Mouse (Mus musculus): Measurements from ENCODE around the gene Vash1. TPM values are rescaled to one million over a fixed set of nuclear protein-coding genes. Genes with fewer than 3 reads are reported as not detected.

Vash1 gene
- total and polyA plus RNA-seq, 3 experiments: 6.4 to 14.8 (median 10.0) TPM

GRCm38 (mm10) chr12:86725706-86726105 is 47.2 kb downstream of the Vash1 start:
- peak overlapping the region; percentile 85 for H3K9ac ChIP-seq (ENCODE audit: low read depth, low read length)
- DNase-seq: no peak
- 1% methylated on average over 19 of the region's 19 CpGs for WGBS
- H3K36me3 ChIP-seq (ENCODE audit: control insufficient read depth, insufficient read depth, low read length): no peaks in the 10 kb centered on the region
- no peaks in the 10 kb centered on the region for H3K27me3 ChIP-seq (ENCODE audit: control insufficient read depth, insufficient read depth, low read length)
- no peak for TF ChIP-seq POLR2A (IDR thresholded peaks at IDR 0.05; ENCODE audit: insufficient read depth, low read depth, low read length)
- no peak for TF ChIP-seq CTCF (IDR thresholded peaks at IDR 0.05)
- no peak for TF ChIP-seq EP300 (IDR thresholded peaks at IDR 0.05; ENCODE audit: insufficient read depth, low read depth, low read length)
- H3K4me1 ChIP-seq (ENCODE audit: control insufficient read depth, insufficient read depth, low read length): no peaks in the 10 kb centered on the region; the same call in none of the 2 replicates
- intact Hi-C loops (cut with DNase I): no loop called here
- H3K4me3 ChIP-seq: peak overlapping the region; percentile 84
- no peaks in the 10 kb centered on the region for H3K79me2 ChIP-seq (replicated peaks; ENCODE audit: control insufficient read depth, insufficient read depth, low read length)
- H3K27ac ChIP-seq: peak overlapping the region; percentile 36

- Histone ChIP-seq H3K36me3 (ENCODE audit: control insufficient read depth, insufficient read depth, low read length) (no peaks in the 10 kb centered on the region), H3K4me3 (peak within 1 kb of the TSS; percentile 84), H3K79me2 (replicated peaks; ENCODE audit: control insufficient read depth, insufficient read depth, low read length) (no peaks in the 10 kb centered on the region), H3K9ac (ENCODE audit: low read depth, low read length) (peak within 1 kb of the TSS; percentile 85), H3K4me1 (ENCODE audit: control insufficient read depth, insufficient read depth, low read length) (no peaks in the 10 kb centered on the region; the same call in none of the 2 replicates), H3K27ac (peak within 1 kb of the TSS; percentile 36), H3K27me3 (ENCODE audit: control insufficient read depth, insufficient read depth, low read length) (no peaks in the 10 kb centered on the region)
- WGBS: under 1% methylated on average over 44 of the region's 44 CpGs
- intact Hi-C loops (cut with DNase I): no loop called here
- peak; percentile 96 to 97 for DNase-seq
- TF ChIP-seq POLR2A (IDR thresholded peaks at IDR 0.05; ENCODE audit: insufficient read depth, low read depth, low read length): peak; percentile 53; the same call in 1 of the 2 replicates
- TF ChIP-seq EP300 (IDR thresholded peaks at IDR 0.05; ENCODE audit: insufficient read depth, low read depth, low read length): no peak
- peak; percentile 46 for TF ChIP-seq CTCF (IDR thresholded peaks at IDR 0.05)
Observed at GRCm38 (mm10) chr12:86726120-86726640, 47.7 kb downstream of the Vash1 start, which contains the start of gene Angel1. TSS of gene Angel1 (minus strand) at chr12:86726460.

- peak; percentile 21 to 30 for DNase-seq
Observed at GRCm38 (mm10) chr12:86734319-86734810, 55.9 kb downstream of the Vash1 start, which contains the start of gene Lrrc74a. TSS of gene Lrrc74a (plus strand) at chr12:86734369.

More at GRCm38 (mm10) chr12:86734319-86734810, 55.9 kb downstream of the Vash1 start, which contains the start of gene Lrrc74a:
- Histone ChIP-seq H3K4me1 (ENCODE audit: control insufficient read depth, insufficient read depth, low read length) (no peaks in the 10 kb centered on the region), H3K9ac (ENCODE audit: low read depth, low read length) (no peak within 1 kb of the TSS), H3K36me3 (ENCODE audit: control insufficient read depth, insufficient read depth, low read length) (no peaks in the 10 kb centered on the region), H3K4me3 (no peak within 1 kb of the TSS), H3K27ac (no peak within 1 kb of the TSS), H3K27me3 (ENCODE audit: control insufficient read depth, insufficient read depth, low read length) (no peaks in the 10 kb centered on the region), H3K79me2 (replicated peaks; ENCODE audit: control insufficient read depth, insufficient read depth, low read length) (no peaks in the 10 kb centered on the region)
- WGBS: 66% methylated on average over 8 of the region's 8 CpGs
- no peak for TF ChIP-seq POLR2A (IDR thresholded peaks at IDR 0.05; ENCODE audit: insufficient read depth, low read depth, low read length)
- no peak for TF ChIP-seq EP300 (IDR thresholded peaks at IDR 0.05; ENCODE audit: insufficient read depth, low read depth, low read length)
- no peak for TF ChIP-seq CTCF (IDR thresholded peaks at IDR 0.05)
- intact Hi-C loops (cut with DNase I): no loop called here

Other genes with a start within 250 kb of the Vash1 start
- gene Angel1, start 47.8 kb downstream of the Vash1 start, total RNA-seq (2021): 1 to 10 TPM; 2.7 to 3.5 TPM
- gene Angel1, start 47.8 kb downstream of the Vash1 start, polyA plus RNA-seq (2012; rRNA removed): 6.1 and 7.4 TPM in 2 replicates
- gene Lrrc74a, start 55.7 kb downstream of the Vash1 start, total RNA-seq (2021): not detected
- not detected in 2 replicates for gene Lrrc74a, start 55.7 kb downstream of the Vash1 start, polyA plus RNA-seq (2012; rRNA removed)
- gene Irf2bpl, start 206.1 kb downstream of the Vash1 start, total RNA-seq (2021): 10 to 100 TPM; 32.6 to 36.9 TPM
- gene Irf2bpl, start 206.1 kb downstream of the Vash1 start, polyA plus RNA-seq (2012; rRNA removed): 15.6 and 20.1 TPM in 2 replicates